ENCODE assay signal across 8 mouse cellular contexts in the genomic region with DNA sequence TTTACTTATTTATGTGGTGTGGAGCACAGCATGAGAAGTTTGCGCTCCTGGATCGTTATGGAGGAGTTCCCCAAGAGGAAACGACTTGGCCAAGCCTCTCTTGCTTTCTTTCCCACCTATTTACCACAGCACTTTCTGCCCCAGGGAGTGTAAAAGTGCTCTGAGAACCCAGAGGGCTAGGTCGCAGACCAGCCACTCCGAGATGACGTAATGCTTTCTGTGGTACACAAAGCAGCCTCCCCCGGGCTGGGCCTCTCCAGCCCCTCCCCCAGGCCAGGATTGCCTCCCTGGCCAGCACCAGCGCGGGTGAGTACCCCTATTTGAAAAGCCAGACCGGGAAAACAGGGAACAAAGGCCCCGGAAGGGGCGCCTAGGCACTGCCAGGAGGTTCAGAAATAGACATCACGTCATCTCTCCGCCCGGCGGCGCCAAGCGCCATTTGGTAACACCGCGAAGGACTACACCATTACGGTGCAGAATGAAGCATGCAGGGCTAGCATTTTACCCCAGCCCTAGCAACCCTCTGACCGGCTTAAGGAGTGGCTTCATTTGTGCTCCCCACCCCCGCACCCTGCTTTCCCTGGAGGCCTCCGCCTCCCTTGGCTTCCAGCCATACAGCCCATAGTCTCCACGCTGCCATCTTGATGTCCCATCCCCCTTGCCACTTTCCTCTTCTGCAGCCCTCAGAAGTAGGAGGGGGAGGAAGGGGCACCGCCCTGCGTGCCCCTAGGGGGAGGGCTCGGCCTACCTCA. TPM values are rescaled to one million over a fixed set of nuclear protein-coding genes. Genes with fewer than 3 reads are reported as not detected.
DNase-seq lines count a peak whose midpoint lies in the region; ATAC-seq and TF ChIP-seq lines count a peak whose summit lies in the region.
"Not testable (repeated sequence)": the region's sequence is repeated elsewhere in the genome, so short reads cannot be mapped to it uniquely, and the experiment has no call there.

No protein-coding gene starts in this region.

- not testable (repeated sequence) for H3K4me1 ChIP-seq in hindbrain, embryonic 11.5 days (replicated peaks; ENCODE audit: control insufficient read depth, insufficient read depth, low read length); liver, postnatal 0 days (ENCODE audit: insufficient read depth); stomach, postnatal 0 days (replicated peaks; ENCODE audit: control insufficient read depth, insufficient read depth)

- H3K9ac ChIP-seq in hindbrain, embryonic 11.5 days (ENCODE audit: low read depth, low read length), result peak overlapping the region; percentile 65
- not testable (repeated sequence) for H3K9ac ChIP-seq in liver, postnatal 0 days (replicated peaks); stomach, postnatal 0 days (ENCODE audit: low read length)

- peak overlapping the region; percentile 39 for H3K4me2 ChIP-seq in hindbrain, embryonic 11.5 days (replicated peaks; ENCODE audit: low read depth, low read length)
- peak overlapping the region; percentile 58 for H3K4me2 ChIP-seq in liver, postnatal 0 days (ENCODE audit: low read depth, low read length)
- H3K4me2 ChIP-seq in stomach, postnatal 0 days (replicated peaks; ENCODE audit: low read depth), result peak overlapping the region; percentile 38

- not testable (repeated sequence) for H3K36me3 ChIP-seq in hindbrain, embryonic 11.5 days (ENCODE audit: control insufficient read depth, insufficient read depth, low read length); liver, postnatal 0 days (replicated peaks; ENCODE audit: insufficient read depth, low read length); stomach, postnatal 0 days (ENCODE audit: control insufficient read depth, insufficient read depth, low read length)

- H3K9me3 ChIP-seq in hindbrain, embryonic 11.5 days (ENCODE audit: control insufficient read depth, low read length); liver, postnatal 0 days (ENCODE audit: low read length); stomach, postnatal 0 days (ENCODE audit: control insufficient read depth, low read length): not testable (repeated sequence)

- DNase-seq in Muller cell, postnatal 12 days (ENCODE audit: inconsistent ontology term), result peak; percentile 87
- DNase-seq in cerebellum, postnatal 10 days, result peak; percentile 89 to 93
- peak; percentile 77 to 85 for DNase-seq in frontal cortex, postnatal 10 days (ENCODE audit: low spot score in 2 of 2)
- DNase-seq in hindbrain, embryonic 11.5 days (ENCODE audit: low spot score), result peak; percentile 68
- peak; percentile 43 for DNase-seq in layer of hippocampus, adult 9-10 months (ENCODE audit: low spot score)
- not testable (repeated sequence) for DNase-seq in liver, postnatal 0 days
- DNase-seq in natural killer cell, adult 2 months (ENCODE audit: low spot score in 2 of 2), result peak; percentile 55 to 71
- DNase-seq in stomach, postnatal 0 days (ENCODE audit: low spot score), result peak; percentile 64

- peak; percentile 89 for ATAC-seq in hindbrain, embryonic 11.5 days (ENCODE audit: low FRiP score)
- peak; percentile 52 for ATAC-seq in liver, postnatal 0 days
- peak; percentile 78 for ATAC-seq in stomach, postnatal 0 days (ENCODE audit: low FRiP score, low TSS enrichment)

- TF ChIP-seq CTCF in liver, postnatal 0 days (IDR thresholded peaks at IDR 0.05; ENCODE audit: low read depth); stomach, postnatal 0 days (IDR thresholded peaks at IDR 0.05; ENCODE audit: low read depth): not testable (repeated sequence)

- H3K27ac ChIP-seq in hindbrain, embryonic 11.5 days (ENCODE audit: low read depth, low read length), result peak overlapping the region; percentile 91
- H3K27ac ChIP-seq in liver, postnatal 0 days (ENCODE audit: low read depth), result peak overlapping the region; percentile 16; the same call in 1 of the 2 replicates
- H3K27ac ChIP-seq in stomach, postnatal 0 days (replicated peaks), result peak overlapping the region; percentile 53; the same call in 1 of the 2 replicates

- peak overlapping the region; percentile 47 for H3K4me3 ChIP-seq in hindbrain, embryonic 11.5 days (ENCODE audit: low read depth, low read length)
- peak overlapping the region; percentile 15 for H3K4me3 ChIP-seq in liver, postnatal 0 days (ENCODE audit: low read depth, low read length)
- not testable (repeated sequence) for H3K4me3 ChIP-seq in stomach, postnatal 0 days (ENCODE audit: low read depth, low read length)

- not testable (repeated sequence) for H3K27me3 ChIP-seq in hindbrain, embryonic 11.5 days (ENCODE audit: control insufficient read depth, insufficient read depth, low read length); liver, postnatal 0 days (ENCODE audit: insufficient read depth, low read length); stomach, postnatal 0 days (ENCODE audit: control insufficient read depth, insufficient read depth, low read length)

- WGBS in hindbrain, embryonic 11.5 days, result 2% methylated on average over 19 of the region's 28 CpGs
- 3% methylated on average over 21 of the region's 28 CpGs for WGBS in liver, postnatal 0 days (ENCODE audit: insufficient replicate concordance)
- under 1% methylated on average over 15 of the region's 28 CpGs for WGBS in stomach, postnatal 0 days

- not testable (repeated sequence) for TF ChIP-seq EP300 in liver, postnatal 0 days (IDR thresholded peaks at IDR 0.05; ENCODE audit: low read depth); stomach, postnatal 0 days (optimal IDR thresholded peaks at IDR 0.05)

RNA-seq across cellular contexts. Expression of gene Syt11, which starts 3.6 kb away (rescaled TPM):
- 137 and 151 TPM in 2 replicates for polyA plus RNA-seq in hindbrain, embryonic 11.5 days (2014; fragmentation: Nextera tagmentation; extraction: Ambion mirVana)
- polyA plus RNA-seq in liver, postnatal 0 days (2015; fragmentation: Nextera tagmentation; extraction: Ambion mirVana), result 0.36 and 0.51 TPM in 2 replicates
- polyA plus RNA-seq in stomach, postnatal 0 days (2015; fragmentation: Nextera tagmentation; extraction: Ambion mirVana), result 9.6 and 10.1 TPM in 2 replicates

RNA-seq across cellular contexts. Expression of gene Rit1, which starts 54.7 kb away (rescaled TPM):
- 44.6 and 48.4 TPM in 2 replicates for polyA plus RNA-seq in hindbrain, embryonic 11.5 days (2014; fragmentation: Nextera tagmentation; extraction: Ambion mirVana)
- 25.6 and 26.3 TPM in 2 replicates for polyA plus RNA-seq in liver, postnatal 0 days (2015; fragmentation: Nextera tagmentation; extraction: Ambion mirVana)
- polyA plus RNA-seq in stomach, postnatal 0 days (2015; fragmentation: Nextera tagmentation; extraction: Ambion mirVana), result 85.5 and 86.9 TPM in 2 replicates

Comparison
In these comparisons a context has a peak if more than half of its experiments do, and no peak if none do; other contexts are left out.
1. H3K27ac ChIP-seq: peak in every context shown above with its lines; median percentile 91 in hindbrain, embryonic 11.5 days; 53 in stomach, postnatal 0 days; 16 in liver, postnatal 0 days.
2. RNA of gene Syt11, which starts 3.6 kb away (polyA plus RNA-seq): 137 to 151 TPM in hindbrain, embryonic 11.5 days; 9.6 to 10.1 TPM in stomach, postnatal 0 days and 0.36 to 0.51 TPM in liver, postnatal 0 days; every median in the first group is over 10 times any median in the second.
3. Peak in every context shown above with its lines, with median percentiles within 50 percentile points of each other: ATAC-seq and H3K4me2 ChIP-seq.